Mouse (Mus musculus) heart, embryonic 16.5 days (tissue): ENCODE measurements around the gene H2-D1. TPM values are rescaled to one million over a fixed set of nuclear protein-coding genes. Genes with fewer than 3 reads are reported as not detected.
"Not testable (repeated sequence)": the region's sequence is repeated elsewhere in the genome, so short reads cannot be mapped to it uniquely, and the experiment has no call there.

Source experiments
- ATAC-seq: fragments of 200-750 bp; cut with Nextera tagmentation; replicated peaks from 2 replicates; pipeline ENCODE4 v1.8.0; 2017; ENCODE audit warnings: moderate number of reproducible peaks; ENCODE audit not compliant: insufficient read depth, low FRiP score; ENCODE audit errors: extremely low read depth
- H3K27ac ChIP-seq: fragments of 300-500 bp; sonication (generic); 2 replicates; pipeline ENCODE4 v1.5.1; 2014; ENCODE audit warnings: mild to moderate bottlenecking, low read length, control low read depth, moderate library complexity
- H3K27me3 ChIP-seq: fragments of 300-500 bp; sonication (generic); 2 replicates; pipeline ENCODE4 v1.6.1; 2014; ENCODE audit warnings: low read length, mixed read lengths; ENCODE audit not compliant: control insufficient read depth, insufficient read depth
- H3K36me3 ChIP-seq: fragments of 300-500 bp; sonication (generic); 2 replicates; pipeline ENCODE4 v1.6.1; 2014; ENCODE audit not compliant: control insufficient read depth, insufficient read depth
- H3K4me1 ChIP-seq: fragments of 300-500 bp; sonication (generic); 2 replicates; pipeline ENCODE4 v1.6.1; 2014; ENCODE audit warnings: low read length, mixed read lengths; ENCODE audit not compliant: control insufficient read depth, insufficient read depth
- H3K4me2 ChIP-seq: fragments of 300-500 bp; sonication (generic); 2 replicates; pipeline ENCODE4 v1.6.1; 2014; ENCODE audit warnings: low read depth, mild to moderate bottlenecking, control low read depth, low read length
- H3K4me3 ChIP-seq: fragments of 300-500 bp; sonication (generic); 2 replicates; pipeline ENCODE4 v1.5.1; 2014; ENCODE audit warnings: mild to moderate bottlenecking, control low read depth, low read length
- H3K9ac ChIP-seq: fragments of 300-500 bp; sonication (generic); 2 replicates; pipeline ENCODE4 v1.6.1; 2014; ENCODE audit warnings: low read length, control low read depth
- H3K9me3 ChIP-seq: fragments of 300-500 bp; sonication (generic); replicated peaks from 2 replicates; pipeline ENCODE4 v1.6.1; 2016; ENCODE audit warnings: low read length; ENCODE audit not compliant: control insufficient read depth
- WGBS: fragments of 180-500 bp; shearing (Covaris S2); extraction: QIAGEN DNeasy Blood & Tissue Kit; methylation state at CpG from one replicate; pipeline ENCODE4 v1.1.7; 2014; 5-methylcytosine and 5-hydroxymethylcytosine counted together
- polyA plus RNA-seq: library from polyadenylated mRNA; unstranded; fragments of >200 nt; fragmentation: Nextera tagmentation; extraction: Ambion mirVana; gene quantifications from 2 replicates; pipeline ENCODE4 v1.2.1, GENCODE M21; 2015

The H2-D1 gene
- polyA plus RNA-seq, 1 experiment from 2014 or later = 110 TPM

GRCm38 (mm10) chr17:35226561-35227046 lies 35.9 kb upstream of the H2-D1 start:
- no peaks in the 10 kb centered on the region for H3K9me3 ChIP-seq
- no peak; the same call in 1 of the 2 replicates for ATAC-seq
- no peak overlapping the region for H3K9ac ChIP-seq
- H3K4me1 ChIP-seq = 0 out of 2 replicates have a peak, but pooled peaks cover 2% of the 10 kb centered on the region
- H3K4me3 ChIP-seq = no peak overlapping the region
- 71% methylated on average over 14 of the region's 14 CpGs for WGBS
- peaks cover 29% of the 10 kb centered on the region for H3K36me3 ChIP-seq
- H3K27me3 ChIP-seq = no peaks in the 10 kb centered on the region
- no peak overlapping the region for H3K4me2 ChIP-seq
- peak overlapping the region; percentile 23; the same call in 1 of the 2 replicates for H3K27ac ChIP-seq

- H3K4me1 ChIP-seq = peaks cover 28% of the 10 kb centered on the region
- H3K4me2 ChIP-seq = no peak overlapping the region
- no peaks in the 10 kb centered on the region for H3K27me3 ChIP-seq
- 89% methylated on average over 10 of the region's 10 CpGs for WGBS
- no peak overlapping the region for H3K27ac ChIP-seq
- no peak overlapping the region for H3K9ac ChIP-seq
- ATAC-seq = no peak
- H3K36me3 ChIP-seq = peaks cover 21% of the 10 kb centered on the region
- H3K4me3 ChIP-seq = no peak overlapping the region
- no peaks in the 10 kb centered on the region for H3K9me3 ChIP-seq
Observed at GRCm38 (mm10) chr17:35231022-35231421, 31.5 kb upstream of the H2-D1 start.

GRCm38 (mm10) chr17:35232043-35232442 lies 30.5 kb upstream of the H2-D1 start:
- no peaks in the 10 kb centered on the region for H3K9me3 ChIP-seq
- H3K9ac ChIP-seq = no peak overlapping the region
- no peak overlapping the region for H3K4me3 ChIP-seq
- peak overlapping the region; percentile 8; the same call in 1 of the 2 replicates for H3K4me2 ChIP-seq
- WGBS = 13% methylated on average over 12 of the region's 12 CpGs
- H3K36me3 ChIP-seq = peaks cover 21% of the 10 kb centered on the region
- ATAC-seq = no peak
- peaks cover 32% of the 10 kb centered on the region for H3K4me1 ChIP-seq
- no peak overlapping the region for H3K27ac ChIP-seq
- no peaks in the 10 kb centered on the region for H3K27me3 ChIP-seq

- no peaks in the 10 kb centered on the region for H3K27me3 ChIP-seq
- peak overlapping the region; percentile 94 for H3K27ac ChIP-seq
- WGBS = 74% methylated on average over 5 of the region's 5 CpGs
- peak overlapping the region; percentile 89 for H3K4me2 ChIP-seq
- no peaks in the 10 kb centered on the region for H3K9me3 ChIP-seq
- H3K4me1 ChIP-seq = peaks cover 32% of the 10 kb centered on the region
- H3K4me3 ChIP-seq = no peak overlapping the region
- peaks cover 21% of the 10 kb centered on the region for H3K36me3 ChIP-seq
- H3K9ac ChIP-seq = peak overlapping the region; percentile 50
- ATAC-seq = no peak
Observed at GRCm38 (mm10) chr17:35232659-35233058, 29.9 kb upstream of the H2-D1 start.

GRCm38 (mm10) chr17:35233114-35233980 lies 29.2 kb upstream of the H2-D1 start, which contains the start of gene Atp6v1g2:
TSS of gene Atp6v1g2 (plus strand) at chr17:35233660.
- ATAC-seq = no peak
- H3K9me3 ChIP-seq = no peaks in the 10 kb centered on the region

GRCm38 (mm10) chr17:35234090-35234489 lies 28.4 kb upstream of the H2-D1 start:
- peaks cover 15% of the 10 kb centered on the region for H3K36me3 ChIP-seq
- peak overlapping the region; percentile 89 for H3K4me2 ChIP-seq
- peaks cover 32% of the 10 kb centered on the region for H3K4me1 ChIP-seq
- H3K4me3 ChIP-seq = peak overlapping the region; percentile 23
- H3K27ac ChIP-seq = peak overlapping the region; percentile 94
- not testable (repeated sequence) for H3K27me3 ChIP-seq, H3K9me3 ChIP-seq, ATAC-seq
- WGBS = 74% methylated on average over 7 of the region's 7 CpGs
- peak overlapping the region; percentile 6; the same call in 1 of the 2 replicates for H3K9ac ChIP-seq

More at GRCm38 (mm10) chr17:35233114-35233980, 29.2 kb upstream of the H2-D1 start, which contains the start of gene Atp6v1g2:
- Histone ChIP-seq H3K4me1 (peaks cover 32% of the 10 kb centered on the region), H3K27me3 (no peaks in the 10 kb centered on the region), H3K4me3 (peak within 1 kb of the TSS; percentile 75), H3K27ac (peak within 1 kb of the TSS; percentile 94), H3K9ac (peak within 1 kb of the TSS; percentile 94), H3K4me2 (peak within 1 kb of the TSS; percentile 89), H3K36me3 (peaks cover 21% of the 10 kb centered on the region)
- 50% methylated on average over 18 of the region's 18 CpGs for WGBS

- Histone ChIP-seq H3K9me3 (no peaks in the 10 kb centered on the region), H3K27ac (peak overlapping the region; percentile 94), H3K4me2 (peak overlapping the region; percentile 89), H3K9ac (peak overlapping the region; percentile 94), H3K27me3 (no peaks in the 10 kb centered on the region), H3K4me1 (peaks cover 32% of the 10 kb centered on the region), H3K4me3 (peak overlapping the region; percentile 75), H3K36me3 (peaks cover 8% of the 10 kb centered on the region)
- ATAC-seq = no peak; the same call in 1 of the 2 replicates
- WGBS = 3% methylated on average over 31 of the region's 31 CpGs
Observed at GRCm38 (mm10) chr17:35234903-35235302, 27.6 kb upstream of the H2-D1 start.

- H3K27me3 ChIP-seq = no peaks in the 10 kb centered on the region
- ATAC-seq = peak; percentile 85
- H3K9me3 ChIP-seq = no peaks in the 10 kb centered on the region
- H3K4me1 ChIP-seq = peaks cover 38% of the 10 kb centered on the region
- H3K9ac ChIP-seq = peak within 1 kb of the TSS; percentile 94
- H3K4me3 ChIP-seq = peak within 1 kb of the TSS; percentile 75
- under 1% methylated on average over 35 of the region's 35 CpGs for WGBS
- H3K27ac ChIP-seq = peak within 1 kb of the TSS; percentile 94
- H3K4me2 ChIP-seq = peak within 1 kb of the TSS; percentile 89
- H3K36me3 ChIP-seq = peaks cover 3% of the 10 kb centered on the region
Observed at GRCm38 (mm10) chr17:35235614-35236389, 26.7 kb upstream of the H2-D1 start, which contains the start of gene Nfkbil1. TSS of gene Nfkbil1 (minus strand) at chr17:35235792.
